Mouse (Mus musculus) testis, postnatal 14 days (tissue): ENCODE results near the gene Apold1.

Experiments
- DNase-seq: peaks from one replicate; pipeline ENCODE4 v3.0.0; 2021; ENCODE audit warnings: low spot score

The Apold1 gene

DNA sequence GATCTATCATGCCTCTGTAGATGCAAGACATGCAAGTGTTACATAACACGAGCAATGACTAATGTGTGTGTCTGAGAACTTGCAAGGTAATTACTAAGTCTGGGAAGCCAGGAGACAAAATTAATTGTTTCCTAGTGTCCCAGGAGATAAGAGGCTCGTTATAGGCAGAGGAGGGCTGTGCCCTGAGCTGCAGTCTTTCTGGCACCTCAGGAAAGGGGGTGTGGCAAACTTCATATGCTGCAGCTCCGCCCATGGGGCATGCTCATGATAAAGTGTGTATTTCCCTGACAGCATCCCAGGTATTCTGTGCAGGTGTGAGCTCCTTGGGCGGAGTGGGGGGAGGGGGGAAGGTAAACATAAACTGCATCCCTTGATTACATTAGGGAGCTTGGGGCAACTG is 9.4 kb upstream of the Apold1 start:
- DNase-seq, result no peak

DNA sequence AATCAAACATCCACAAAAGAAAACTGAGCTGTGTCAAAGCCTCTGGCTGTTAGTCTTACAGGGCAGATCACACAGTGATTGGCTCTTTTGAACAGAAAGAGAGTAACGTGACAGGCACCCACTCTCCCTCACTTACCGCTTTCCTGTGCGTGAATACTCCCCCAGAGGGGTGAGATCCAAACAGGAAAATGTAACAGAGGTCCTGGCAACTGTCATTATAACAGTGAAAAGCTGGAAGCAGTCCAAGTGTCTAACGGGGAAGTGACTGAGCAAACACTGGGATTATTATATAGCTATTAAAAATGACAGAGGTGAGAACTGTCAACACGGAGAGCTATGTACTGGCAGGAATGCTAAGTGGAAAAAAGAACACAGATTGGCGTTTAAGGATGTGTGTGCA is 4.9 kb upstream of the Apold1 start:
- DNase-seq, result no peak

DNA sequence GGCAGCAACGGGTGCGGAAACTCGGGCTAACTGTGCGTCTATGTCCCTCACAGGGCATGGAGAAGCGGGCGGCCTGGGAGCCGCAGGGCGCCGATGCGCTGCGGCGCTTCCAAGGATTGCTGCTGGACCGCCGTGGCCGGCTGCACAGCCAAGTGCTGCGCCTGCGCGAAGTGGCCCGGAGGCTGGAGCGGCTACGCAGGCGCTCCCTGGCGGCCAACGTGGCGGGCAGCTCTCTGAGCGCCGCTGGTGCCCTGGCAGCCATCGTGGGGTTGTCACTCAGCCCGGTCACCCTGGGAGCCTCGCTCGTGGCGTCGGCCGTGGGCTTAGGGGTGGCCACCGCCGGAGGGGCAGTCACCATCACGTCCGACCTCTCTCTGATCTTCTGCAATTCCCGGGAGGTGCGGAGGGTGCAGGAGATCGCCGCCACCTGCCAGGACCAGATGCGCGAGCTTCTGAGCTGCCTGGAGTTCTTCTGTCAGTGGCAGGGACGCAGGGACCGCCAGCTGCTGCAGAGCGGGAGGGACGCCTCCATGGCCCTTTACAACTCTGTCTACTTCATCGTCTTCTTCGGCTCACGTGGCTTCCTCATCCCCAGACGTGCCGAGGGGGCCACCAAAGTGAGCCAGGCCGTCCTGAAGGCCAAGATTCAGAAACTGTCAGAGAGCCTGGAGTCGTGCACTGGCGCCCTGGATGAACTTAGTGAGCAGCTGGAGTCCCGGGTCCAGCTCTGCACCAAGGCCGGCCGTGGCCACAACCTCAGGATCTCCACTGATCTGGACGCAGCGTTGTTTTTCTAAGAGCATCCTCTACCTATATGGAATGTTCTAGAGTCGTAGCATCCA is 2.2 kb downstream of the Apold1 start:
- peak; percentile 82 for DNase-seq

DNA sequence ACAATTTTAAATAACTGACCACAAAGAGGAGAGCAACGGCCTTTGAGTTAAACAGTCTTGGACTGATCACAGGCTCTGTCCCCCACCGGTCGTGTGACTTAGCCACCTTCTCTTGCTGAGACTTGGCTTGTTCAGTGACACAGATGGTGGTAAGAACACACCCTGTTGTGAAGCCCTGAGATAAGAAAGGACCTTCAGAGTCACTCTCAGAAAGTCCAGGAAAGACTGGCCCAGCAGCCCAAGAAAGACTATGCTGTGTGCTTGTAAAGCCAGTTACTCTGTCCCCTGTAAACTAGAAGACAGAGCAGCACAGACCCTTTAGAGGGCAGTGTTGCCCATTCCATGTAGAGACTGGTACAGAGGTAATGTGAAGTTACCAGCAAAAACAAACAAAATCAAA is 3.2 kb downstream of the Apold1 start:
- DNase-seq, result no peak

DNA sequence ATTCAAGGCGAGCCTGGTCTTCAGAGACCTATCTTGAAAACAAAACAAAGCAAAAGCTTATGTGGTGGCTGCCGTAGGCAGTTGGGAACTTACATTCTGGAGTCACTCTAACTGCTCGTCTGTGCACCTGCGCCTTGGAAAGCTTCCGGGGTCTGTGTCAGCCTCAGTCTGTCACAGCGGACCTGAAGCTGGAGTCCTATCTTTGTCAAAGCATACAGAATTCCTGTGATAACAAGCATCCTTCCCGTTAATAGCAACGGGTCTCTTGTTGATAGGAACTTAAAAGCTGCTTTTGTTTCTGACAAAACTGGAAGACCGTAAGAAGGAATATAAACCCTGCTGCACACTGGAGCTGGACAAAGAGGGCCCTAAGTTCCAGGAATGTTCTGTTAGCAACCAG is 6.9 kb downstream of the Apold1 start:
- no peak for DNase-seq

DNA sequence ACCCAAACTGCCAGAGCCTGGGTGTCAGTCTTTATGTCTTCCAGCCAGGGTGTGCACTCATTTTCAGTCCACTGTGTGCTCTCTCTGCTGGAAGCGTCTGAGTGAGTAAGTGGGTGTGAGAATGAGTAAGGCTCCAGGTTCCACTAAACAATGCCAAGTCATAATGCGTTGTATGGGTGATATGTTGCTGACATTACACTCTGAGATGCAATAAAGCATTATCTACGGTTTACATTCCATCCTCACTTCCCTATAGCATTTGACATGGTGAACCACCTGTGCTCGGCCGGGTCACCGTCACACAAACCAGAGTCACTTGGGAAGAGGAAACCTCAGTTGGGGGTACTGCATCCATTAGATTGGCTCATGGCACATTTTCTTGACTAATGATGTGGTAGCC is 9.2 kb downstream of the Apold1 start:
- no peak for DNase-seq

DNA sequence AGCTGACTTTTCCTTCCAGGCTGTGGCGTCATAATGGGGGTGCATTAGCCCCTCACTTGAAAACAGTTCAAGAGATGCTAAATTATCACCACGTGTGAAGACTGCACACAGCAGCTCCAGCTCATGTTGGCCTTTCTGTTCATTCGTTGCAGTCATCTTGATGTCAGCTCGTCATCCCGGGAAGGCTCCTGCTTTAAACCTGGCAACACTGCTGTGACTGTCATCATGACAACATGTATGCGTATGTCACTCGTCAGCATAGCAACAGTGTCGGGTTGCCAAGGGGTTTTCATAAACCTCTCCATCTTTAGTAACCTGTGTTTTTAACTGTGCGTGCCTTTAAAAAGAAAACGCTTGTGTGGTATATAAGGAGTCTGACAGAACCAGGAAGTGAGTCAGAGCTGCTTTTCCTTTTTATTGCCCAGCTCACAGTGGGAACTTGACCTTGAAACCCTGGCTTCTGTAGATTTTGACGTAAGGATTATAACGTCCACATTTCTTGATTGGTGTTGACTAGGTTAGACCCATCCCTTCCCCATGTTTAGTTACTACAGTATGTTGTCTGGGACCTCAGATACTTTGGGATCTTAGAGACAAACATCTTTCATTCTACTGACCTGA is 12.6 kb downstream of the Apold1 start:
- DNase-seq, result no peak

DNA sequence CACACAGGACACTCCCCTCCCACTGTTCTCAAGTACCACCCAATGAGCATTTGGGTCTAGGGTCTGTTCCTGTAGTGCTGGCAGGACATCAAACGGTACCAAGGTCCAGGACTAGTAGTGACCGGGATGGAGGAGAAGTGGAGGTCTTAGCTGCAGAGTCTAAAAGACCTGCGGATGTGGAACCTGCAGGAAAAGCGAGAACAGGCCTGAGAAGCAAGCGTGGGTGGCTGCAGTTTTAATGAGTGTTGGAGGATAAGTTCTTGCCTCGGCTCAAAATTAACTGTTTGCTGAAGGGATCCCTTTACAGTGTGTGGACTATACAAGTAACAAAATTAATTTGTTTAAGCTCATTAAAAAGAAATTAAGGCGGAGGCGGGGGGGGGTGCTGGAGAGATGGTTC is 13.5 kb downstream of the Apold1 start:
- DNase-seq, result no peak

DNA sequence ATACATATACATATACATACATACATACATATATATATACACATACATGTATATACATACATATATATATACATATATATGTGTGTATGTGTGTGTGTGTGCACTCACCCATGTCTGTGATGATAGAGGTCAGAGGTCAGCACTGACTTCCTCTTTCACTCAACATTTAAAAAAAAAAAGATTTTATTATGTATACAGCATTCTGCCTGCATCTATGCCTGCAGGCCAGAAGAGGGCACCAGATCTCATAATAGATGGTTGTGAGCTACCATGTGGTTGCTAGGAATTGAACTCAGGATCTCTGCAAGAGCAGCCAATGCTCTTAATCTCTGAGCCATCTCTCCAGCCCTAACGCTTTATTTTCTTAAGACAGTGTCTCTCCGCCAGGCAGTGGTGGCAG is 15.4 kb downstream of the Apold1 start:
- no peak for DNase-seq

DNA sequence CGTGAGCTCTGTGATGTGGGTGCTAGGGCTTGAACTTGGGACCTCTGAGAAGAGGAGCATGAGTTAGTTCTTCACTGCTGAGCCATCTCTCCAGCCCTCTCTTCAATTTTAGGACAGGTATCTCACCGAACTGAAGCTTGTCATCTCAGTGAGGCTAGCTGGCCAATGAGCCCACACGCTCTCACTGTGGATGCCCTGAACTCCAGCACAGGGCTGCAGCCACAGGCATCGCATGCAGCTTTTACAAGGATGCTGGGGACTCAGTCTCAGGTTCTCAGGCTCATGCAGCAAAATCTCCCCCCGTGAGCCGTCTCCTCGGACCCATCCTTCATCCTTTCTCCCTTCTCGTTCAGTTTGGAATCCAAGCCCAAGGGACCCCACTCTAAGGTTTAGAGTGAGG is 16.6 kb downstream of the Apold1 start:
- no peak for DNase-seq

DNA sequence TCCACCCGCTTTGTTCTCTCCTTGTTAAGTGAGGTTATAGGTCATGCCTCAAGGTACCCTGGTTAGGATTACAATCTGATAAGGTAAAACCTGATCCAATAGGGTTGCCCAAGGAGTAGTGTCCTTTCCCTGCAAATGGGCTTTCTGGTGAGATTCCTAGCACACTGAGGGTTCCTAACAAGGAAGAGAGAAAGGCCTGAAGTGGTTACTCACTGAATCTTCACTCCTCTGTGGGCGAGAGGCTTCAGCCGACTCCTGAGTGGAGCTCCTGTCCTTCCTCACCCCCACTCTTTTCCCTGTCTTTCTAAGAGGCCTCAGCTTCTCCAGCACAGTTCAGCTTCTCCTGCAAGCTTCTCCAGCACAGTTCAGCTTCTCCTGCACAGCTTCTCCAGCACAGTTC is 17.3 kb downstream of the Apold1 start:
- DNase-seq, result no peak

DNA sequence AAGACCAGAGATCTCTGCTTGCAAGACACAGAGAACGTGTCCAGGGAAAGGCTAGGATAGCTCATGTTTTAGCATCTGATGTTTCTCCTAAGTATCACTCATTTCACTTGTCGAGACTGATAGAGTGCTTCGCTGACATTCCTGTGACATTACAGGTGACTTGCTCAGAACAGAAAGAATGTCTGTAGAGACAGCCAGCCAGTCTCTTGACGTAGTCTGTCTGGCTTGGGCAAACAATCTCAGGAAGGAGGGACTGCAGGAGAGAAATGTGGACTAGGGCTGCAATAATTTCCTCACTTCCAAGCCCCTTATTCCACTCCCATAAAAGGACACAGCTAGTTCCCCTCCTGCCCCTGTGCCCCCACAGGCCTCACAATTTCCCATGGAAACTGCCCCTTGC is 18.8 kb downstream of the Apold1 start:
- DNase-seq, result no peak

DNA sequence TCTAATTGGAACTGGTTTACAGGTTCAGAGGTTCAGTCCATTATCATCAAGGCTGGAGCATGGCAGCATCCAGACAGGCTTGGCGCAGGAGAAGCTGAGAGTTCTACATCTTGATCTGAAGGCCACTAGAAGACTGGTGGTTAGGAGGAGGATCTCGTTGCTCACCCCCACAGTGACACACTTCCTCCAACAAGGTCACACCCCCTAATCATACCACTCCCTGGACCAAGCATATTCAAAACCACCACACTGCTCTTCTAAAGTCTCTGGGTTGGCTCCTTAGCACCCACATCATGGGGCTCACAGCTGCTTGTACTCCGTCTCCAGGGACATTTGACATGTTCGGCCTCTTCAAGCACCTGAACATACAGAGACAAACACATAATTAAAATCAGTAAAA is 20.5 kb downstream of the Apold1 start:
- DNase-seq, result no peak

DNA sequence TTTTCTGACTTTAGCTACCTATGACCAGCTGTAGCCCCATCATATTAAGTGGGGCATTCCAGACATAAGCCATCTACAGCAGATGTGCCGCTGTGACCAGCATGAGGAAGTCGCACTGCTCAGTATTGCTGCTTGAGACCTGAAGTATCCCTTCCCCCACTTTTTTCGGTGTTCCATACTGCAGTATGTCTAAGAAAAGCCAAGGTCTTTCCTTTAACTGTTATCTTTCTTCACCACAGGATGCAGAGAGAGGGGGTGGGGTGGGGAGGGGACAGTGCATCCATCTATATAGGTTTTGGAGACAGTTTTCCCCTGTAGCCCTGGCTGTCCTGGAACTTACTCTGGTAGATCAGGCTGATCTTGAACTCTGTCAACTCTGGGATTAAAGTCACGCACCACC is 24.9 kb downstream of the Apold1 start:
- no peak for DNase-seq

DNA sequence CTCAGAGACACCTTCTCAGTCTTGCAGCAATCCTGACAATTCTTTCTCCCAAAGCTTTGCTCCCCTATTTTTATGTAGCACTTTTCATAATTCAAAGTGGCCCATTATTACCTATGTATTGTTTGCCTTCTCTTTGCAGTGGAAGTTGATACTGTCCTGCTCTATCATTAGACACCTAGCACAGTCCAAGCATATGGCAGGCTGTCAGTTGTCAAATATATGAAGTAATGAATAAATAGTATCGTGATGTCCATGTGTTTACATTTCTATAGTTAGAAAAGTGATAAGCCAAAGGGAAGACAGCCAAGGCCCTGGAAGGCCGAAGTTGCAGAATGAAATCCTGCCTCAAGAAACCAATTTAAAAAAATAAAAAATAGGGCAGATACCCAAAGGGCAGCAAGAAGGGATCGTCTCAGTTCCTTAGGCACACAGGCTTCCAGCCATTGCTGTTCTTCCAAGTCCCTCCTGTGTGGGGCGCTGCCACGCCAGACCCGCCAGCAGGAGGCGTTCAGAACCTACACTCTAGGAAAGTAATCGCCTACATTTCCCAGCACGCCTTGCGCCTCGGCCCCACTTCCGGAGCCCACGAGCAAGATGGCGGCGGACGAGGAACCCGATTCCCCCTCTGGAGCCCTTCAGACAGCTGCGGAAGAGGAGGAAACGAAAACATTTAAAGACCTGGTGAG is 29.7 kb downstream of the Apold1 start, which contains the start of gene Ddx47:
Gene Ddx47, plus strand, starts transcription at position 565 of the 686 bp plus-strand sequence.
- peak; percentile 93 for DNase-seq

DNA sequence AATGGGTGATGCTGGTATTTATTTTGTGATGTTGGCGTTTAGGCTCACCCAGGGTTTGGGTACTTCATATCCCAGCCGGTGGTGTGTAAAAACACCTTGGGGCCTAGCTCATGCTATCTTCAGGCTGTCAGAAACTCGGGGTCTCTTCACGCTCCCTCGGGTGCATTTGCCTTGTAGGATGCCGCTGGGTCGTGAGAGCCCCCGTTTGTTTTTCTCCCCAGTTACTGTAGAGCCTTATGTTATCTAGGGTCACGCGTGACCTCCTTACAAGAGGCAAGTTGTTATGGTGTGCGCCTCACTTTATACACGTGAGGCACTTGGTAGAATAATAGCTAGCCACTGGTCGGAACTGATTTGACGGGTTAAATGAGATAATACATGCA is 30.2 kb downstream of the Apold1 start:
- no peak for DNase-seq

DNA sequence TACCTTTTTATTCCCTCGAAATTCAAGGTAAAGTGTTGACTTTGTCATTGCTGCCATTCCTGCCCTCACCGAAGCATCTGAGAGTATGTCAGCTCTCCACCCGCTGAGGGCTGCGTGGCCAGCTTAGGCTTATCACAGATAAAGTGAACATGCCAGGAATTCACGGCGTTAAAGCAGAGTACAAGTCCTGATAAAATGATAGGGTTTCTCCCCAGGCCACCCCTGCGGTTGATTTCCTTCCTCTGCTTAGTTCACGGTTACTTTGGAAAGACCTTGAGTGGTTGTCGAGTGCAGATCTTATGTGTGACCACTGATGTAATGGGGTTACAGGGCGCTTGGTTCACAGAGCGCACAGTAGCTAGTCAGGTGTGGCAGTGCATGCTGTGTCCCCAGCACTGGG is 35.7 kb downstream of the Apold1 start:
- DNase-seq, result no peak

DNA sequence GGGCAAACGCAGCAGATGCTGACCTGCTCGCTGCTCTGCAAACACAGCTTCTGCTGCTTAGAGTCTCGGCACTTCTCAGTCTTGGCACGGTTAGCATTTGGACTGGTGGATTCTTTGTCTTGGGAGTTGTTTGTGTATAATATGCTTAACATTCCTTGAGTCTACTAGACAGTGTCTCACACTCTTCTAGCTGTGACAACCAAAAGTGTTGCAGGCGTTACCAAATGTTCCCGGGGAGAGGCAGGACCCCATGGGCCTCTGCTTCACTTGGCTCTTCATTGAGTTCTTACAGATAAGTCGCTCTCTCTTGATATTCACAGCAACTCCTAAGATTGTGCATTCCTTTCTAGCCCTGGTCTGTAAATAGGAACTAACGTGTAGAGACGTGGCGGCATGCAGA is 38.0 kb downstream of the Apold1 start:
- DNase-seq, result no peak

DNA sequence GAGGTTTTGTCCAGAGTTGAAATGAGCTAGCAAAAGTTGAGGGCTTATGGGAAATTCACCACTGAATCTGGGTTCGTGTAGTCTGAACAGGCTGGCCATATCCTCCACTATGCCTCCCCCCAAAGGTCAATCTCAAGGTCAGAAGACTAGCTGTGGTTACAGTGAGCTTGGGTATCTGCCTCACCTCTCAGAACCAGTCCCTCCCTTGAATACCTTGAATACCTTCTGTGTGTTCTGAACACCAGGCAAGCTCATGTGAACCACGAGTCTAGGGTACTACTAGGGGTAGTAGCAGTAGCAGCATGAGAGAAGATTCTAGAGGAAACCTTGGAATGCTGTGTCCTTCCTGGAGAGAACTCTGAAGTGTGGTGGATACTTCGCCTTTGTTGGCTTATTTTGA is 40.1 kb downstream of the Apold1 start:
- no peak for DNase-seq

DNA sequence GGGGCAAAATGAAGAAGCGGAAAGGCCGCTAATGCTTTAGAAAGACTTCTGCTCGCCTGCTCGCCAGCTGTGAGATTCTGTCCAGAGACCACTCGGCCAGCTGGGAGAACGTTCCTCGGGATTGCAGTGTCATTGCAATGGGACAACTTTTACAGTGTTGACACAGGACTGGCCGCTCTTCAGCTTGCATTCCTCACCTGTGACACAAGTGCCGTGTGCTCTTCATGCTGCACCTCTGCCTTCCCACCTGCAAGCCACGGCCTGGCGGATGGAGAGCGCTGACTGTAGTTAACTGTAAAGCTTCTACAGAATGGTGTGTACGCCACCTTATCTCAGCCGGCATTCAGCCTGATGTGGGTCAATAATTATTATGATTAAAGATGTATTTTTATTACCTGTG is 41.9 kb downstream of the Apold1 start:
- DNase-seq, result no peak

DNA sequence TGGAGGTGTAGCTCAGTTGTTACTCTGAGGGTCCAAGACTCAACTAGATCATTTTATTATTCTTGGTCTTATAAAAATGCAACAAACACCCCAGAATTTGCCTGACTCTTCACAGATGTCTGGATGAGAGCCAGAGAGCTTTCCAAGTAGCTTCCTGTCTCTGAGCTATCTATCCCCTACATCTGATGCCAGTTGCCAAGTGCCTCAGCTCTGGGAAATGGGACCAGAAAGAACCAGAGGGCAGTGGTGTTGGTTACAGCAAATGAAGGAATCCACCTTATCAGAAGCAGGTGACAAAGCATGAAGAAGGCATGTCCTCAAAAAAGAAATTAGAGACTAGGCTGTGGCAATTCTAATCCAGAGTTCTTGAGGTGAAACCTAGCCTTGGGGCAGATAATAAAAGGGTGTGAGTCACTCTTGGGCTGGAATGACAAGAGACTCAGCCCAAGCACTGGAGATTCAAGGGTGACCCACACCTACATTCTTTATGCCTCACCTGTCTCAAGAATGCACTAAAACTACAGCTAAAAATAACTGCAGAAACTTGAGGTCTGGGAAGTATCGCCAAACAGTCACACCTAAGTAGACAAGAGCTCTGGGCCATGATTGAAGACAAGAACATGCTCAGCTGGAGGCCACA is 43.4 kb downstream of the Apold1 start:
- DNase-seq, result no peak

DNA sequence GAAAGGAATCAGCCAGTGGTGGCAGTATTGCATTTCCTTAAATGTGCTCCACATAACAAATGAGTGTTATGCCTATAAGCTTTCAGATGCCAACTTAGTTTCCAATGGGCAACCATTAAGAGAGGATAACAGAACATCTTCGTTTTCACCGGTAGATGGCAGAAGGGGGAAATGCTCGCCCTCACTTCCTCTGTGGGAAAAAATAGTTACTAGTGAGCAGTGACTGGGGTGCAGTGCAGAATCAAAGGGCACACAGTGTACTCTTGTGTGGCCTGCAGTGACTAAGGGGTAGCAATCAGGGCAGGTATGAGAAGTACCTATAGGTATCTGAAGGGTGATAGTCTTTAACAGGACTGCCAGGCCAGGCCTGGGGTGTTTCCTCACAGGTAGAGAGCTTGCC is 44.7 kb downstream of the Apold1 start:
- DNase-seq, result no peak

DNA sequence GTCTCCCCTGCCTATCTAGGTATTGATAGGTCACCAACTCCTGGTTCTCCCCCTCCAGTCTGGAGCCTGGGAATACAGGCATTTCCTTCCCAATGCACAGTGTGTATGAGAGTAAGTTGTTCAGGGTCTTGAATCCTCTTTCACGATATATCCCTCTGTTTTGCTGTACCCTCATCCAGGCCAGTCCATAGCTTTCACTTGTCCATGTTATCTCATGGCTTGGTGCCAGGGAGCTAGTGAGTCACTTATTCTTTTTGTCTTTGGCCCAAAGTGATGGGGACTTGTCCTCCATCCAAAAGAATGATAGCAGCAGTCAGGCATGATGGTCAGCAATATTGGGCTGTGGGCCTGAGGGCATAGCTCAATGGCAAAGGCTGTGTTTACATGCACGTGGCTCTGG is 45.2 kb downstream of the Apold1 start:
- DNase-seq, result no peak
